In genomic region chr17:30594846-30595245, GRCm38 (mm10) we compare ENCODE assay signal across 28 mouse cellular contexts. TPM values are rescaled to one million over a fixed set of nuclear protein-coding genes. Genes with fewer than 3 reads are reported as not detected.
DNase-seq lines count a peak whose midpoint lies in the region; ATAC-seq lines count a peak whose summit lies in the region.
"Had no signal": no experiment of that assay in that cellular context is flagged by ENCODE, and none has a peak within 500 bp of the region (broad histone marks: within the 10 kb centered on the region; RNA-seq: fewer than 3 reads in every experiment).

No protein-coding gene starts in this region.

- H3K27ac ChIP-seq in hindbrain, embryonic 11.5 days (ENCODE audit: low read depth, low read length): peak overlapping the region; percentile 63
- no peak overlapping the region for H3K27ac ChIP-seq in hindbrain, embryonic 10.5 days
- H3K27ac ChIP-seq in midbrain, embryonic 12.5 days (replicated peaks): peak overlapping the region; percentile 60
- H3K27ac ChIP-seq in midbrain, embryonic 16.5 days (ENCODE audit: low read length): no peak overlapping the region
- 0 out of 2 replicates have a peak overlapping the region, but pooled peaks have one; percentile 42 for H3K27ac ChIP-seq in embryonic facial prominence, embryonic 10.5 days (replicated peaks)
- peak overlapping the region; percentile 65 for H3K27ac ChIP-seq in midbrain, embryonic 13.5 days
- H3K27ac ChIP-seq: forebrain, embryonic 12.5 days; heart, embryonic 13.5 days; intestine, embryonic 15.5 days; kidney, embryonic 15.5 days; limb, embryonic 15.5 days; liver, embryonic 15.5 days; macrophage; stomach, embryonic 15.5 days had no signal

- H3K4me2 ChIP-seq in hindbrain, embryonic 11.5 days (replicated peaks; ENCODE audit: low read depth, low read length): no peak overlapping the region
- no peak overlapping the region for H3K4me2 ChIP-seq in midbrain, embryonic 12.5 days (replicated peaks)
- H3K4me2 ChIP-seq in midbrain, embryonic 16.5 days (ENCODE audit: low read length): no peak overlapping the region
- H3K4me2 ChIP-seq in midbrain, embryonic 13.5 days (replicated peaks): no peak overlapping the region
- H3K4me2 ChIP-seq: forebrain, embryonic 12.5 days; heart, embryonic 13.5 days; intestine, embryonic 15.5 days; kidney, embryonic 15.5 days; limb, embryonic 15.5 days; liver, embryonic 15.5 days; stomach, embryonic 15.5 days had no signal

- no peaks in the 10 kb centered on the region for H3K9me3 ChIP-seq in hindbrain, embryonic 11.5 days (ENCODE audit: control insufficient read depth, low read length)
- peaks cover 7% of the 10 kb centered on the region; the same call in 1 of the 2 replicates for H3K9me3 ChIP-seq in hindbrain, embryonic 10.5 days
- H3K9me3 ChIP-seq in midbrain, embryonic 12.5 days: no peaks in the 10 kb centered on the region; the same call in 1 of the 2 replicates
- no peaks in the 10 kb centered on the region for H3K9me3 ChIP-seq in midbrain, embryonic 16.5 days (replicated peaks; ENCODE audit: control insufficient read depth, low read length, poor library complexity, severe bottlenecking)
- 0 out of 2 replicates have a peak, but pooled peaks cover 6% of the 10 kb centered on the region for H3K9me3 ChIP-seq in embryonic facial prominence, embryonic 10.5 days
- H3K9me3 ChIP-seq in midbrain, embryonic 13.5 days: no peaks in the 10 kb centered on the region
- H3K9me3 ChIP-seq: forebrain, embryonic 12.5 days; heart, embryonic 13.5 days; intestine, embryonic 15.5 days; kidney, embryonic 15.5 days; limb, embryonic 15.5 days; liver, embryonic 15.5 days; stomach, embryonic 15.5 days had no signal

- 57% methylated on average over 6 of the region's 6 CpGs for WGBS in hindbrain, embryonic 11.5 days
- WGBS in hindbrain, embryonic 10.5 days: 56% methylated on average over 6 of the region's 6 CpGs
- 59% methylated on average over 6 of the region's 6 CpGs for WGBS in midbrain, embryonic 12.5 days
- 61% methylated on average over 6 of the region's 6 CpGs for WGBS in midbrain, embryonic 16.5 days
- 31% methylated on average over 6 of the region's 6 CpGs for WGBS in embryonic facial prominence, embryonic 10.5 days
- WGBS in midbrain, embryonic 13.5 days: 54% methylated on average over 6 of the region's 6 CpGs

- intact Hi-C loops in heart, postnatal 10 days (cut with DNase I): loop anchor here (5.0 kb wide), 1 partner anchor 618 kb away; no protein-coding TSS in a partner anchor
- intact Hi-C loops in gastrocnemius, postnatal 36 days (cut with DNase I): no loop called here

- peak; percentile 15 for DNase-seq in hindbrain, embryonic 11.5 days (ENCODE audit: low spot score)
- DNase-seq in hindbrain, embryonic 10.5 days (ENCODE audit: low spot score): no peak
- DNase-seq in embryonic facial prominence, embryonic 10.5 days (ENCODE audit: low spot score): peak; percentile 56
- DNase-seq in heart, postnatal 10 days: no peak
- DNase-seq in gastrocnemius, postnatal 36 days: no peak
- DNase-seq: adrenal gland, postnatal 14 days; cerebellum, adult 11 months; cerebellum, postnatal 10 days; gastrocnemius, postnatal 10 days; heart, adult 18-20 months; heart, postnatal 36 days; layer of hippocampus, postnatal 36 days; right cerebral cortex, postnatal 25 days; thymus, adult 18-20 months; thymus, postnatal 4 days had no signal

- no peaks in the 10 kb centered on the region for H3K27me3 ChIP-seq in hindbrain, embryonic 11.5 days (ENCODE audit: control insufficient read depth, insufficient read depth, low read length)
- H3K27me3 ChIP-seq in hindbrain, embryonic 10.5 days (ENCODE audit: insufficient read depth, poor library complexity, severe bottlenecking): no peaks in the 10 kb centered on the region
- H3K27me3 ChIP-seq in midbrain, embryonic 12.5 days: no peaks in the 10 kb centered on the region
- no peaks in the 10 kb centered on the region for H3K27me3 ChIP-seq in midbrain, embryonic 16.5 days (ENCODE audit: control insufficient read depth, insufficient read depth, low read depth, low read length)
- no peaks in the 10 kb centered on the region for H3K27me3 ChIP-seq in embryonic facial prominence, embryonic 10.5 days (replicated peaks; ENCODE audit: low read depth, poor library complexity, severe bottlenecking)
- H3K27me3 ChIP-seq in midbrain, embryonic 13.5 days: no peaks in the 10 kb centered on the region
- H3K27me3 ChIP-seq: forebrain, embryonic 12.5 days; heart, embryonic 13.5 days; intestine, embryonic 15.5 days; kidney, embryonic 15.5 days; limb, embryonic 15.5 days; liver, embryonic 15.5 days; stomach, embryonic 15.5 days had no signal

- H3K4me1 ChIP-seq in hindbrain, embryonic 11.5 days (replicated peaks; ENCODE audit: control insufficient read depth, insufficient read depth, low read length): no peaks in the 10 kb centered on the region; the same call in 1 of the 2 replicates
- H3K4me1 ChIP-seq in hindbrain, embryonic 10.5 days (replicated peaks): peaks cover 18% of the 10 kb centered on the region
- H3K4me1 ChIP-seq in midbrain, embryonic 12.5 days: peaks cover 13% of the 10 kb centered on the region
- H3K4me1 ChIP-seq in midbrain, embryonic 16.5 days (ENCODE audit: control insufficient read depth, insufficient read depth, low read length): peaks cover 4% of the 10 kb centered on the region
- H3K4me1 ChIP-seq in embryonic facial prominence, embryonic 10.5 days: peaks cover 13% of the 10 kb centered on the region
- H3K4me1 ChIP-seq in midbrain, embryonic 13.5 days (replicated peaks): peaks cover 21% of the 10 kb centered on the region
- H3K4me1 ChIP-seq: intestine, embryonic 15.5 days; liver, embryonic 15.5 days; stomach, embryonic 15.5 days had no signal

- no peak overlapping the region for H3K4me3 ChIP-seq in hindbrain, embryonic 11.5 days (ENCODE audit: low read depth, low read length)
- no peak overlapping the region for H3K4me3 ChIP-seq in hindbrain, embryonic 10.5 days
- H3K4me3 ChIP-seq in midbrain, embryonic 12.5 days: no peak overlapping the region
- no peak overlapping the region for H3K4me3 ChIP-seq in midbrain, embryonic 16.5 days (ENCODE audit: low read depth, low read length)
- no peak overlapping the region for H3K4me3 ChIP-seq in embryonic facial prominence, embryonic 10.5 days
- H3K4me3 ChIP-seq in midbrain, embryonic 13.5 days (replicated peaks): no peak overlapping the region
- H3K4me3 ChIP-seq: forebrain, embryonic 12.5 days; heart, embryonic 13.5 days; intestine, embryonic 15.5 days; kidney, embryonic 15.5 days; limb, embryonic 15.5 days; liver, embryonic 15.5 days; stomach, embryonic 15.5 days had no signal

- ATAC-seq in hindbrain, embryonic 11.5 days (ENCODE audit: low FRiP score): peak; percentile 22; the same call in 1 of the 2 replicates
- no peak for ATAC-seq in midbrain, embryonic 12.5 days (ENCODE audit: low FRiP score, low read depth)
- no peak for ATAC-seq in midbrain, embryonic 16.5 days
- no peak for ATAC-seq in midbrain, embryonic 13.5 days
- ATAC-seq: activated CD4-positive, CD25-positive, alpha-beta regulatory T cell, adult 4 months; CD4-positive, CD25-positive, alpha-beta regulatory T cell, adult 4 months; intestine, embryonic 15.5 days had no signal

- H3K9ac ChIP-seq in hindbrain, embryonic 11.5 days (ENCODE audit: low read depth, low read length): no peak overlapping the region
- H3K9ac ChIP-seq in midbrain, embryonic 12.5 days (replicated peaks): no peak overlapping the region
- no peak overlapping the region for H3K9ac ChIP-seq in midbrain, embryonic 16.5 days (ENCODE audit: low read depth, low read length)
- no peak overlapping the region for H3K9ac ChIP-seq in midbrain, embryonic 13.5 days (replicated peaks)
- H3K9ac ChIP-seq: forebrain, embryonic 12.5 days; heart, embryonic 13.5 days; intestine, embryonic 15.5 days; kidney, embryonic 15.5 days; limb, embryonic 15.5 days; liver, embryonic 15.5 days; stomach, embryonic 15.5 days had no signal

- no peaks in the 10 kb centered on the region for H3K36me3 ChIP-seq in hindbrain, embryonic 11.5 days (ENCODE audit: control insufficient read depth, insufficient read depth, low read length)
- H3K36me3 ChIP-seq in hindbrain, embryonic 10.5 days: peaks cover 76% of the 10 kb centered on the region
- H3K36me3 ChIP-seq in midbrain, embryonic 12.5 days: peaks cover 50% of the 10 kb centered on the region
- peaks cover 10% of the 10 kb centered on the region for H3K36me3 ChIP-seq in midbrain, embryonic 16.5 days (ENCODE audit: control insufficient read depth, insufficient read depth, low read length)
- peaks cover 78% of the 10 kb centered on the region for H3K36me3 ChIP-seq in embryonic facial prominence, embryonic 10.5 days (replicated peaks)
- H3K36me3 ChIP-seq in midbrain, embryonic 13.5 days: peaks cover 45% of the 10 kb centered on the region

RNA-seq across cellular contexts. Expression of gene Btbd9, which starts 18.6 kb away (rescaled TPM):
- 62.7 and 63.0 TPM in 2 replicates for polyA plus RNA-seq in hindbrain, embryonic 11.5 days (2014; fragmentation: Nextera tagmentation; extraction: Ambion mirVana)
- 66.1 and 67.3 TPM in 2 replicates for polyA plus RNA-seq in hindbrain, embryonic 10.5 days (2016; fragmentation: Nextera tagmentation; extraction: Ambion mirVana)
- 98.0 and 102 TPM in 2 replicates for polyA plus RNA-seq in midbrain, embryonic 12.5 days (2016; fragmentation: Nextera tagmentation; extraction: Ambion mirVana)
- polyA plus RNA-seq in midbrain, embryonic 16.5 days (2015; fragmentation: Nextera tagmentation; extraction: Ambion mirVana): 164 and 167 TPM in 2 replicates
- polyA plus RNA-seq in embryonic facial prominence, embryonic 10.5 days (2016; fragmentation: Nextera tagmentation; extraction: Ambion mirVana): 57.2 and 58.1 TPM in 2 replicates
- 137 and 160 TPM in 2 replicates for polyA plus RNA-seq in midbrain, embryonic 13.5 days (2015; fragmentation: Nextera tagmentation; extraction: Ambion mirVana)
- 10 to 100 TPM; 30.9 to 34.0 TPM for total RNA-seq in heart, postnatal 10 days (2021)
- total RNA-seq in gastrocnemius, postnatal 36 days (2021): 10 to 100 TPM; 10.1 to 10.7 TPM

RNA-seq across cellular contexts. Expression of gene Dnah8, which starts 29.3 kb away (rescaled TPM):
- 0.92 and 2.4 TPM in 2 replicates for polyA plus RNA-seq in hindbrain, embryonic 11.5 days (2014; fragmentation: Nextera tagmentation; extraction: Ambion mirVana)
- 1.0 and 1.3 TPM in 2 replicates for polyA plus RNA-seq in hindbrain, embryonic 10.5 days (2016; fragmentation: Nextera tagmentation; extraction: Ambion mirVana)
- 0.66 and 1.4 TPM in 2 replicates for polyA plus RNA-seq in midbrain, embryonic 12.5 days (2016; fragmentation: Nextera tagmentation; extraction: Ambion mirVana)
- 2.0 and 2.9 TPM in 2 replicates for polyA plus RNA-seq in midbrain, embryonic 16.5 days (2015; fragmentation: Nextera tagmentation; extraction: Ambion mirVana)
- 0.87 and 0.88 TPM in 2 replicates for polyA plus RNA-seq in embryonic facial prominence, embryonic 10.5 days (2016; fragmentation: Nextera tagmentation; extraction: Ambion mirVana)
- 1.6 and 2.2 TPM in 2 replicates for polyA plus RNA-seq in midbrain, embryonic 13.5 days (2015; fragmentation: Nextera tagmentation; extraction: Ambion mirVana)
- 1 to 10 TPM; 3.0 to 3.8 TPM for total RNA-seq in heart, postnatal 10 days (2021)
- under 1 TPM; 0.22 to 0.74 TPM for total RNA-seq in gastrocnemius, postnatal 36 days (2021)

RNA-seq across cellular contexts. Expression of gene Glo1, which starts 31.8 kb away (rescaled TPM):
- 250 TPM in 2 replicates for polyA plus RNA-seq in hindbrain, embryonic 11.5 days (2014; fragmentation: Nextera tagmentation; extraction: Ambion mirVana)
- 230 and 231 TPM in 2 replicates for polyA plus RNA-seq in hindbrain, embryonic 10.5 days (2016; fragmentation: Nextera tagmentation; extraction: Ambion mirVana)
- polyA plus RNA-seq in midbrain, embryonic 12.5 days (2016; fragmentation: Nextera tagmentation; extraction: Ambion mirVana): 207 and 215 TPM in 2 replicates
- polyA plus RNA-seq in midbrain, embryonic 16.5 days (2015; fragmentation: Nextera tagmentation; extraction: Ambion mirVana): 160 and 162 TPM in 2 replicates
- polyA plus RNA-seq in embryonic facial prominence, embryonic 10.5 days (2016; fragmentation: Nextera tagmentation; extraction: Ambion mirVana): 210 and 216 TPM in 2 replicates
- polyA plus RNA-seq in midbrain, embryonic 13.5 days (2015; fragmentation: Nextera tagmentation; extraction: Ambion mirVana): 156 and 162 TPM in 2 replicates
- total RNA-seq in heart, postnatal 10 days (2021): 100 to 1,000 TPM; 132 to 159 TPM
- total RNA-seq in gastrocnemius, postnatal 36 days (2021): 100 to 1,000 TPM; 151 TPM

Comparison
In these comparisons a context has a peak if more than half of its experiments do, and no peak if none do; other contexts are left out.
1. DNase-seq: peak in hindbrain, embryonic 11.5 days (single experiment) and embryonic facial prominence, embryonic 10.5 days (single experiment); none in hindbrain, embryonic 10.5 days (single experiment), heart, postnatal 10 days (0 of 2) and gastrocnemius, postnatal 36 days (0 of 2).
2. H3K27ac ChIP-seq: peak in hindbrain, embryonic 11.5 days (single experiment), midbrain, embryonic 12.5 days (single experiment), embryonic facial prominence, embryonic 10.5 days (single experiment) and midbrain, embryonic 13.5 days (single experiment); none in hindbrain, embryonic 10.5 days (single experiment) and midbrain, embryonic 16.5 days (single experiment).